Mouse (Mus musculus): ENCODE results near the gene Aim2. TPM values are rescaled to one million over a fixed set of nuclear protein-coding genes. Genes with fewer than 3 reads are reported as not detected.
A peak's percentile ranks its signal among the peaks of the same experiment; 100 is the strongest.

Gene Aim2
- polyA plus RNA-seq, 1 experiment from 2014 or later: 6.4 TPM

GRCm38 (mm10) chr1:173367356-173368046 lies 16.8 kb downstream of the Aim2 start, which contains the start of gene Cadm3:
Gene Cadm3, minus strand, starts transcription at chr1:173367695.
- Histone ChIP-seq H3K27me3 (no peaks in the 10 kb centered on the region), H3K9ac (replicated peaks) (peak within 1 kb of the TSS; percentile 96), H3K4me2 (replicated peaks) (peak within 1 kb of the TSS; percentile 71), H3K36me3 (no peaks in the 10 kb centered on the region), H3K27ac (replicated peaks) (peak within 1 kb of the TSS; percentile 89), H3K4me3 (peak within 1 kb of the TSS; percentile 90), H3K4me1 (peaks cover 26% of the 10 kb centered on the region), H3K9me3 (no peaks in the 10 kb centered on the region)
- peak; percentile 88 for ATAC-seq (ENCODE audit: low FRiP score, low read depth)
- under 1% methylated on average over 39 of the region's 46 CpGs for WGBS

- no peak overlapping the region for H3K4me3 ChIP-seq
- no peaks in the 10 kb centered on the region for H3K9me3 ChIP-seq
- no peak overlapping the region for H3K4me2 ChIP-seq (replicated peaks)
- H3K27me3 ChIP-seq: no peaks in the 10 kb centered on the region
- no peaks in the 10 kb centered on the region for H3K36me3 ChIP-seq
- 73% methylated on average over 2 of the region's 2 CpGs for WGBS
- peaks cover 26% of the 10 kb centered on the region for H3K4me1 ChIP-seq
- H3K27ac ChIP-seq (replicated peaks): no peak overlapping the region
- ATAC-seq (ENCODE audit: low FRiP score, low read depth): no peak
- H3K9ac ChIP-seq (replicated peaks): no peak overlapping the region
Observed at GRCm38 (mm10) chr1:173369611-173370010, 18.9 kb downstream of the Aim2 start.

DNA sequence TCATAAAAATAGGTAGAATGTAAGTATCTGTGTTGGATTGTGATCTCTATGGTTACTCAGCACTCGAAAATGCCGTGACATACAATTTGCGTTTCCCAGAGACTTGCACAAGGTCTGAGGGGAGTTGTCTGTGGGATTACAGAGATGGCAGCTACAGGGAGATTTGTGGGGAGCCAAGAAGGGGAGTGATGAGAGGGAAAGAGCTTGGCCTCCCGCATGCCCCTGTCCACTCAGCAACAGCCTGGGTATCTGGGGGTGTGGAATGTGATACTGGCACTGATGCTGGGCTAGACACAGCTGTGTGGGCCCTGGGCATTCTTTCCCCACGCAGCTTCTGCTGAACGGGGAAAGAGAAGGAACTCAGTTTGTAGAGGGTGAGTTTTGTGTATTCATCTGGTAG lies 19.8 kb downstream of the Aim2 start:
- H3K27ac ChIP-seq (replicated peaks): no peak overlapping the region
- 68% methylated on average over 6 of the region's 6 CpGs for WGBS
- H3K27me3 ChIP-seq: no peaks in the 10 kb centered on the region
- H3K36me3 ChIP-seq: no peaks in the 10 kb centered on the region
- no peak overlapping the region for H3K9ac ChIP-seq (replicated peaks)
- H3K4me3 ChIP-seq: no peak overlapping the region
- ATAC-seq (ENCODE audit: low FRiP score, low read depth): no peak
- no peak overlapping the region for H3K4me2 ChIP-seq (replicated peaks)
- peaks cover 24% of the 10 kb centered on the region for H3K4me1 ChIP-seq
- H3K9me3 ChIP-seq: no peaks in the 10 kb centered on the region

GRCm38 (mm10) chr1:173371586-173371985 lies 20.9 kb downstream of the Aim2 start:
- Histone ChIP-seq H3K27me3 (no peaks in the 10 kb centered on the region), H3K4me1 (peaks cover 13% of the 10 kb centered on the region; the same call in 1 of the 2 replicates), H3K4me2 (replicated peaks) (no peak overlapping the region), H3K36me3 (no peaks in the 10 kb centered on the region), H3K27ac (replicated peaks) (no peak overlapping the region), H3K9me3 (no peaks in the 10 kb centered on the region), H3K4me3 (no peak overlapping the region), H3K9ac (replicated peaks) (no peak overlapping the region)
- ATAC-seq (ENCODE audit: low FRiP score, low read depth): no peak
- WGBS: 76% methylated on average over 6 of the region's 6 CpGs

DNA sequence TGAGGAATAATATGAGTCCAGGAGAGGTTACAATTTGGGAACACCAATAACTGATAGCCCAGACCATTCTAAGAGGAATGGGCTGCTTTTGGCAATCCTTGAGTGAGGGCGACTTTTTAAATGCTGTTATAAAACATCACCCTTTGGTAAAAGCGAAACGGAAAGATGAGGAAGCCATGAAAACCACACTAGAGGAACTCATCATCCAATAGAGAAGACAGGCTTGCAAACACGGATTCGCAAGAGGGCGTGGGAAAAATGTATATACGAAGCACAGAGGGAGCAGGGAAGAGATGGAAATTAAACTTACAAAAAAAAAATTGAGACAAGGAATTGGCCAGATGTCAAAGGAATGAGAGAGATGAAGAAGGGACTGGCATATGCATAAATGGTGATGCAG lies 23.3 kb downstream of the Aim2 start:
- no peak for ATAC-seq (ENCODE audit: low FRiP score, low read depth)
- no peak overlapping the region for H3K9ac ChIP-seq (replicated peaks)
- no peaks in the 10 kb centered on the region for H3K9me3 ChIP-seq
- no peak overlapping the region for H3K4me2 ChIP-seq (replicated peaks)
- no peak overlapping the region for H3K27ac ChIP-seq (replicated peaks)
- 87% methylated on average over 7 of the region's 7 CpGs for WGBS
- H3K27me3 ChIP-seq: no peaks in the 10 kb centered on the region
- H3K4me3 ChIP-seq: no peak overlapping the region
- peaks cover 5% of the 10 kb centered on the region; the same call in 1 of the 2 replicates for H3K4me1 ChIP-seq
- no peaks in the 10 kb centered on the region for H3K36me3 ChIP-seq

DNA sequence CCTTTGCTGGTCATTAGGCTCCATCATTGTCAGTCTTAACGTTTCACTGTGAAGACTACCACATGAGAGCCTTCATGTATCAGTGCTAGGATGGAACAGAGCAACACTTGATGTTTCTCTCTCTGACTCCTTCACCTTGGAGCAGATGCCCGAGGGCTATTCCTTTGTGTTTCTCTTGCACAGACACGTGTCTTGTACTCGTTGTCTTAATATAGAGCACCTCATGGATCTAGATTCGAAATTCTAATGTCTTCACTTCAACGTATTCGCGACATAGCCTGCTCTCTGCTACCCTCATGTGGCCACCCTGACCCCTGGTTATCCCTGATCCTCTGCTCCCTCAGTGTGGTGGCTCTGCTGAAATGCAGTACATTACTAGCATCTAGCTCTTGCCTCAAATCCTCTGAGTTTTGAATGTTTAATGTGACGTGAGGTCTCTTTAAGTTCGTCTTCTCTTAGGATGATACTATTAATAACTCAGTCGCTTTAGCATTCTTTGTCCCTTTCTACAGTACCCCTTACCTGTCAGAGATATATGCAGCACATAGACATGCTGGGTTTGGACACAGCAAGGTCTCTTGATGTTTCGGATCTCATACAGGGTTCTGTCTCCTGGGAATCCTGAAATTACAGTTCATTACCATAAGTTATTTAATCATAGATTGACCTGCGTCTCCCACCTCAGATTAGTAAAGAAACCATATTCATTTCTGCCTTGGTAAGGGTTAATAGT lies 26.9 kb downstream of the Aim2 start:
- no peaks in the 10 kb centered on the region for H3K36me3 ChIP-seq
- ATAC-seq (ENCODE audit: low FRiP score, low read depth): peak; percentile 78
- H3K27ac ChIP-seq (replicated peaks): no peak overlapping the region
- no peaks in the 10 kb centered on the region for H3K9me3 ChIP-seq
- H3K9ac ChIP-seq (replicated peaks): no peak overlapping the region
- H3K4me1 ChIP-seq: no peaks in the 10 kb centered on the region
- H3K4me2 ChIP-seq (replicated peaks): no peak overlapping the region; the same call in 1 of the 2 replicates
- 41% methylated on average over 13 of the region's 13 CpGs for WGBS
- no peaks in the 10 kb centered on the region for H3K27me3 ChIP-seq
- no peak overlapping the region for H3K4me3 ChIP-seq

DNA sequence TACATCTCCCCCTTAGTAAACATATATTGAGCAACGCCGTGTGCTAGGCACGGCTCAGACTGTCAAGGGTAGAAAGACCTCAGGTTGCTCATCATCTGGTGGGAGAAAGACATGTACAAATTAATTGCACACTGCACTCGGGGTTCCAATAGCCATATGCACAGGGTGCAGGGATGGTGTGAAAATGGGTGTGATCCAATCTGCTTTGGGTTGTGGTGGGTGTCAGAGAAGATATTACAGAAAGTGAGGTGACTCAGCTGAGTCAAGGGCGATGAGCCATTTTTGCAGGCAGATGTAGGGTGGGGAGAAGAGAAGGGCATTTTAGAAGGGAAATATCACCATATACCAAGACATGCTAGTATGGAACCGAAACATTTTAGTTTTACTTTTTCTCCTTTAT lies 30.8 kb downstream of the Aim2 start:
- H3K4me2 ChIP-seq (replicated peaks): no peak overlapping the region
- H3K9me3 ChIP-seq: no peaks in the 10 kb centered on the region
- 94% methylated on average over 6 of the region's 6 CpGs for WGBS
- no peak for ATAC-seq (ENCODE audit: low FRiP score, low read depth)
- no peaks in the 10 kb centered on the region for H3K36me3 ChIP-seq
- H3K27me3 ChIP-seq: no peaks in the 10 kb centered on the region
- no peak overlapping the region for H3K27ac ChIP-seq (replicated peaks)
- no peak overlapping the region for H3K4me3 ChIP-seq
- no peaks in the 10 kb centered on the region for H3K4me1 ChIP-seq
- H3K9ac ChIP-seq (replicated peaks): no peak overlapping the region

- no peaks in the 10 kb centered on the region for H3K27me3 ChIP-seq
- peak overlapping the region; percentile 37 for H3K9ac ChIP-seq (replicated peaks)
- peak; percentile 55 for ATAC-seq (ENCODE audit: low FRiP score, low read depth)
- H3K4me3 ChIP-seq: peak overlapping the region; percentile 33
- H3K9me3 ChIP-seq: no peaks in the 10 kb centered on the region
- H3K4me1 ChIP-seq: peaks cover 20% of the 10 kb centered on the region; the same call in 1 of the 2 replicates
- 8% methylated on average over 3 of the region's 3 CpGs for WGBS
- H3K4me2 ChIP-seq (replicated peaks): peak overlapping the region; percentile 43
- no peaks in the 10 kb centered on the region for H3K36me3 ChIP-seq
- peak overlapping the region; percentile 86 for H3K27ac ChIP-seq (replicated peaks)
Observed at GRCm38 (mm10) chr1:173389431-173389830, 38.8 kb downstream of the Aim2 start.

- Histone ChIP-seq H3K27me3 (no peaks in the 10 kb centered on the region), H3K4me3 (peak overlapping the region; percentile 33), H3K36me3 (no peaks in the 10 kb centered on the region), H3K9me3 (no peaks in the 10 kb centered on the region), H3K27ac (replicated peaks) (peak overlapping the region; percentile 86), H3K9ac (replicated peaks) (peak overlapping the region; percentile 37; the same call in 1 of the 2 replicates), H3K4me2 (replicated peaks) (peak overlapping the region; percentile 43), H3K4me1 (peaks cover 20% of the 10 kb centered on the region; the same call in 1 of the 2 replicates)
- WGBS: under 1% methylated on average over 13 of the region's 13 CpGs
- ATAC-seq (ENCODE audit: low FRiP score, low read depth): peak; percentile 95
Observed at GRCm38 (mm10) chr1:173389901-173390401, 39.3 kb downstream of the Aim2 start.

- no peak for ATAC-seq (ENCODE audit: low FRiP score, low read depth)
- H3K27ac ChIP-seq (replicated peaks): no peak overlapping the region
- H3K27me3 ChIP-seq: no peaks in the 10 kb centered on the region
- no peaks in the 10 kb centered on the region for H3K9me3 ChIP-seq
- 84% methylated on average over 6 of the region's 6 CpGs for WGBS
- peaks cover 20% of the 10 kb centered on the region; the same call in 1 of the 2 replicates for H3K4me1 ChIP-seq
- no peak overlapping the region for H3K9ac ChIP-seq (replicated peaks)
- H3K4me3 ChIP-seq: no peak overlapping the region
- H3K36me3 ChIP-seq: no peaks in the 10 kb centered on the region
- H3K4me2 ChIP-seq (replicated peaks): no peak overlapping the region
Observed at GRCm38 (mm10) chr1:173391754-173392153, 41.1 kb downstream of the Aim2 start.

DNA sequence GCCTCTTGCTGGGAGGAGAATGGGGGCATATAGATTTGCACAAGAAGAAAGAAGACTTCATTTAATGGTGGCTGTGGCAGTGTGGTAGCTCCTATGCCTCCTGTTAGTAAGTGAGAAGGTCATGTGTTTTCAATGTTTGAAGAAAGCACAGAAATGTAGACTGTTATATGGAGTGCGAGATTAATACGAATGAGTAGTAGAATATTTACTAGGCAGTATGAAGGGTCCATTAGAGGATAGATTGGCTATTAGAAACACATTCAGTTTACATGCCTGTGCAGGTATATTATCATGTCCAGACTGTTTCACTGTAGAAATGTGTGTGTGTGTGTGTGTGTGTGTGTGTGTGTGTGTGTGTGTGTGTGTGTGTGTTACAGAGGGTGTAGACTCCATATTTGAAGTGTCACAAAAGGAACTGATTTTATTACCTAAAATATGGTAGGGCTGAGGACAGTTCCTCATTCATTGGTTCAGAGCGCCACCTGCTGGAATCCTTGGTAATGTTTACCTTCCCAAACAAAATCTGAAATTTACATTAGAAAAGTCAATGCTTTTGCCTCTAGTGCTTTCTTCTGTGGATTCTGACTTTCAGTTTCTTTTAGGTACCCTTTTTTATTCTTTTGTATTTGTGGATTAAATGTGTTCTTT lies 47.8 kb downstream of the Aim2 start:
- Histone ChIP-seq H3K4me2 (replicated peaks) (no peak overlapping the region), H3K9me3 (no peaks in the 10 kb centered on the region), H3K36me3 (no peaks in the 10 kb centered on the region), H3K9ac (replicated peaks) (no peak overlapping the region), H3K4me3 (no peak overlapping the region), H3K27me3 (no peaks in the 10 kb centered on the region), H3K4me1 (no peaks in the 10 kb centered on the region), H3K27ac (replicated peaks) (no peak overlapping the region)
- ATAC-seq (ENCODE audit: low FRiP score, low read depth): peak; percentile 76
- 38% methylated on average over 3 of the region's 3 CpGs for WGBS

All from midbrain, embryonic 12.5 days (tissue).